Mouse (Mus musculus): ENCODE measurements around the gene Rangap1. TPM values are rescaled to one million over a fixed set of nuclear protein-coding genes. Genes with fewer than 3 reads are reported as not detected.
A peak's percentile ranks its signal among the peaks of the same experiment; 100 is the strongest.

The Rangap1 gene
- polyA plus RNA-seq, 1 experiment: 44.2 TPM

- peak overlapping the region; percentile 80 for H3K4me3 ChIP-seq (replicated peaks)
- TF ChIP-seq GATA1 (IDR thresholded peaks at IDR 0.05; ENCODE audit: low read length) (no peak), TAL1 (IDR thresholded peaks at IDR 0.05; ENCODE audit: low read length) (no peak)
- H3K4me1 ChIP-seq (ENCODE audit: control insufficient read depth): peaks cover 22% of the 10 kb centered on the region
- no peaks in the 10 kb centered on the region for H3K9me3 ChIP-seq (ENCODE audit: control insufficient read depth, low read length)
- no peaks in the 10 kb centered on the region for H3K27me3 ChIP-seq (ENCODE audit: control insufficient read depth)
- H3K36me3 ChIP-seq (ENCODE audit: control insufficient read depth): peaks cover 16% of the 10 kb centered on the region
These were observed 82.0 kb downstream of the Rangap1 start for GRCm38 (mm10) chr15:81663281-81663680.

GRCm38 (mm10) chr15:81661701-81662100 lies 83.6 kb downstream of the Rangap1 start:
- no peaks in the 10 kb centered on the region for H3K9me3 ChIP-seq (ENCODE audit: control insufficient read depth, low read length)
- H3K27me3 ChIP-seq (ENCODE audit: control insufficient read depth): no peaks in the 10 kb centered on the region
- TF ChIP-seq GATA1 (IDR thresholded peaks at IDR 0.05; ENCODE audit: low read length): no peak
- TF ChIP-seq TAL1 (IDR thresholded peaks at IDR 0.05; ENCODE audit: low read length): no peak
- no peak overlapping the region for H3K4me3 ChIP-seq (replicated peaks)
- peaks cover 22% of the 10 kb centered on the region for H3K4me1 ChIP-seq (ENCODE audit: control insufficient read depth)
- H3K36me3 ChIP-seq (ENCODE audit: control insufficient read depth): peaks cover under 1% of the 10 kb centered on the region

Other genes starting within 250 kb of the Rangap1 start
- 2.2 and 2.4 TPM in 2 replicates for gene Ep300, start 160.2 kb downstream of the Rangap1 start, polyA plus RNA-seq (2012)
- gene L3mbtl2, start 81.6 kb downstream of the Rangap1 start, polyA plus RNA-seq (2012): 0.52 and 0.74 TPM in 2 replicates
- gene Chadl, start 48.2 kb downstream of the Rangap1 start, polyA plus RNA-seq (2012): 0.03 TPM in 1 of 2 replicates, not detected in the other
- gene Zc3h7b, start 473 bp downstream of the Rangap1 start, polyA plus RNA-seq (2012): 0.78 and 0.85 TPM in 2 replicates
- 0.26 and 0.90 TPM in 2 replicates for gene Tef, start 56.9 kb upstream of the Rangap1 start, polyA plus RNA-seq (2012)
- 1.7 and 2.3 TPM in 2 replicates for gene Tob2, start 113.3 kb upstream of the Rangap1 start, polyA plus RNA-seq (2012)
- 1.9 and 3.0 TPM in 2 replicates for gene Phf5a, start 126.4 kb upstream of the Rangap1 start, polyA plus RNA-seq (2012)
- 17.5 and 19.1 TPM in 2 replicates for gene Aco2, start 126.8 kb upstream of the Rangap1 start, polyA plus RNA-seq (2012)
- 5.2 and 7.4 TPM in 2 replicates for gene Polr3h, start 180.7 kb upstream of the Rangap1 start, polyA plus RNA-seq (2012)
- not detected in 2 replicates for gene Csdc2, start 191.2 kb upstream of the Rangap1 start, polyA plus RNA-seq (2012)
- 4.2 and 6.3 TPM in 2 replicates for gene Pmm1, start 215.4 kb upstream of the Rangap1 start, polyA plus RNA-seq (2012)
- gene 1700029P11Rik, start 235.0 kb upstream of the Rangap1 start, polyA plus RNA-seq (2012): not detected in 2 replicates
- gene Xrcc6, start 242.3 kb upstream of the Rangap1 start, polyA plus RNA-seq (2012): 1.2 and 1.4 TPM in 2 replicates